Mouse (Mus musculus): Measurements from ENCODE around the gene Lrrc38. TPM values are rescaled to one million over a fixed set of nuclear protein-coding genes. Genes with fewer than 3 reads are reported as not detected.

The Lrrc38 gene
- polyA plus RNA-seq, 1 experiment from 2014 or later: 0.86 TPM

GRCm38 (mm10) chr4:143413621-143414020 lies 64.1 kb downstream of the Lrrc38 start:
- H3K4me2 ChIP-seq (replicated peaks): no peak overlapping the region
- H3K4me3 ChIP-seq: no peak overlapping the region
- H3K4me1 ChIP-seq: peaks cover 5% of the 10 kb centered on the region
- H3K9ac ChIP-seq: no peak overlapping the region
- H3K36me3 ChIP-seq: peaks cover 43% of the 10 kb centered on the region
- no peaks in the 10 kb centered on the region for H3K27me3 ChIP-seq (replicated peaks)
- 91% methylated on average over 1 of the region's 1 CpGs for WGBS
- no peak for ATAC-seq (ENCODE audit: low FRiP score, low read depth)
- no peak overlapping the region for H3K27ac ChIP-seq
- H3K9me3 ChIP-seq: peaks cover 5% of the 10 kb centered on the region; the same call in 1 of the 2 replicates

DNA sequence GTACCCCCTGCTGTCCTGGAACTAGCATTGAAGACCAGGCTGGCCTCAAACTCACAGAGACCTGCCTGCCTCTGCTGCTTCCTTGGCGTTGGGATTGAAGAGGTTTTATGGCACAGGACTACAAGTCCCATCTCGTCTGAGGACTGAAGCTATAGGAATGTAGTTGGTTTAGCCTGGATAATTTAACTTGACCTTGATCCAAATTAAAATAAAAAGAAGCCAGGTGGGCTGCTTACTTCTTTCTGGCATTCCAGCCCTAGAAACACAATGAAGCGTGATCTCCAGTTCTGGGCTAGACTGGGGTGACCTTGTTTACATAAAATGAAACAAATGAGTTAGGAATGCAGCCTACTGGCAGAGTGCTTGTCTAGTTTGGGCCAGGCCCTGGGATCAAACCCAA lies 64.6 kb downstream of the Lrrc38 start:
- Histone ChIP-seq H3K4me2 (replicated peaks) (no peak overlapping the region), H3K9me3 (peaks cover 5% of the 10 kb centered on the region; the same call in 1 of the 2 replicates), H3K27me3 (replicated peaks) (no peaks in the 10 kb centered on the region), H3K36me3 (peaks cover 48% of the 10 kb centered on the region), H3K9ac (no peak overlapping the region), H3K4me3 (no peak overlapping the region), H3K27ac (no peak overlapping the region), H3K4me1 (peaks cover 5% of the 10 kb centered on the region)
- no peak for ATAC-seq (ENCODE audit: low FRiP score, low read depth)
- 92% methylated on average over 3 of the region's 3 CpGs for WGBS

Other genes starting within 250 kb of the Lrrc38 start
- 19.0 and 20.0 TPM in 2 replicates for gene Prdm2, start 136.8 kb upstream of the Lrrc38 start, polyA plus RNA-seq (2016; fragmentation: Nextera tagmentation; extraction: Ambion mirVana)
- 116 and 121 TPM in 2 replicates for gene Pdpn, start 50.2 kb upstream of the Lrrc38 start, polyA plus RNA-seq (2016; fragmentation: Nextera tagmentation; extraction: Ambion mirVana)
- gene Pramel1, start 44.7 kb downstream of the Lrrc38 start, polyA plus RNA-seq (2016; fragmentation: Nextera tagmentation; extraction: Ambion mirVana): not detected in 2 replicates
- 21.3 and 23.0 TPM in 2 replicates for gene Pramef8, start 62.7 kb downstream of the Lrrc38 start, polyA plus RNA-seq (2016; fragmentation: Nextera tagmentation; extraction: Ambion mirVana)
- gene Oog4, start 100.6 kb downstream of the Lrrc38 start, polyA plus RNA-seq (2016; fragmentation: Nextera tagmentation; extraction: Ambion mirVana): not detected in 2 replicates
- gene Gm13043, start 161.6 kb downstream of the Lrrc38 start, polyA plus RNA-seq (2016; fragmentation: Nextera tagmentation; extraction: Ambion mirVana): not detected in 2 replicates
- gene Gm13040, start 186.2 kb downstream of the Lrrc38 start, polyA plus RNA-seq (2016; fragmentation: Nextera tagmentation; extraction: Ambion mirVana): not detected in 2 replicates
- not detected in 2 replicates for gene BC080695, start 201.9 kb downstream of the Lrrc38 start, polyA plus RNA-seq (2016; fragmentation: Nextera tagmentation; extraction: Ambion mirVana)
- gene Gm13057, start 202.0 kb downstream of the Lrrc38 start, polyA plus RNA-seq (2016; fragmentation: Nextera tagmentation; extraction: Ambion mirVana): not detected in 2 replicates

All from neural tube, embryonic 12.5 days (tissue).